Mouse (Mus musculus) adrenal gland (tissue): ENCODE data around the gene Clmn.

Experiments used
- intact Hi-C: fragments of 180-260 bp; cut with DNase I; formaldehyde crosslinking; loops from one replicate; pipeline ENCODE4 v1.15.1; 2025
- long read RNA-seq, 2 experiments: library from polyadenylated mRNA; unstranded; transcript quantifications; one replicate each; pipeline ENCODE4 v2.0.0; 2020; ENCODE audit warnings: borderline replicate concordance in 1 of 2; ENCODE audit not compliant: insufficient replicate concordance in 1 of 2

Gene Clmn
- long read RNA-seq, experiment 1, partial matches to known transcripts = 0 of 4 reads
- long read RNA-seq, experiment 1, other reads (novel, unspliced or antisense) = 4 of 4 reads
- long read RNA-seq, experiment 2, partial matches to known transcripts = 0 of 3 reads
- long read RNA-seq, experiment 2, other reads (novel, unspliced or antisense) = 3 of 3 reads

GRCm38 (mm10) chr12:104864439-104865165, at the start of gene Clmn:
TSS of gene Clmn (minus strand) at chr12:104865076.
- intact Hi-C loops = no loop called here

- intact Hi-C loops = no loop called here
Measured at GRCm38 (mm10) chr12:104912990-104913389, 48.1 kb upstream of the Clmn start.

- intact Hi-C loops = no loop called here
Measured at GRCm38 (mm10) chr12:104912281-104912933, 47.5 kb upstream of the Clmn start.

GRCm38 (mm10) chr12:104909750-104910149, 44.9 kb upstream of the Clmn start:
- intact Hi-C loops = no loop called here

- intact Hi-C loops = no loop called here
Measured at GRCm38 (mm10) chr12:104908986-104909385, 44.1 kb upstream of the Clmn start.

- intact Hi-C loops = no loop called here
Measured at GRCm38 (mm10) chr12:104908024-104908781, 43.3 kb upstream of the Clmn start.

- intact Hi-C loops = no loop called here
Measured at GRCm38 (mm10) chr12:104907133-104907532, 42.3 kb upstream of the Clmn start.

- intact Hi-C loops = no loop called here
Measured at GRCm38 (mm10) chr12:104904138-104904537, 39.3 kb upstream of the Clmn start.

- intact Hi-C loops = no loop called here
Measured at GRCm38 (mm10) chr12:104902392-104903053, 37.6 kb upstream of the Clmn start.

- intact Hi-C loops = no loop called here
Measured at GRCm38 (mm10) chr12:104901320-104901719, 36.4 kb upstream of the Clmn start.

GRCm38 (mm10) chr12:104899835-104900234, 35.0 kb upstream of the Clmn start:
- intact Hi-C loops = no loop called here

GRCm38 (mm10) chr12:104899161-104899560, 34.3 kb upstream of the Clmn start:
- intact Hi-C loops = no loop called here

GRCm38 (mm10) chr12:104898718-104899117, 33.8 kb upstream of the Clmn start:
- intact Hi-C loops = no loop called here

GRCm38 (mm10) chr12:104897051-104897618, 32.3 kb upstream of the Clmn start:
- intact Hi-C loops = no loop called here

GRCm38 (mm10) chr12:104896640-104897039, 31.8 kb upstream of the Clmn start:
- intact Hi-C loops = no loop called here

- intact Hi-C loops = no loop called here
Measured at GRCm38 (mm10) chr12:104892245-104892644, 27.4 kb upstream of the Clmn start.

GRCm38 (mm10) chr12:104890066-104890465, 25.2 kb upstream of the Clmn start:
- intact Hi-C loops = no loop called here

GRCm38 (mm10) chr12:104886104-104886503, 21.2 kb upstream of the Clmn start:
- intact Hi-C loops = no loop called here

- intact Hi-C loops = no loop called here
Measured at GRCm38 (mm10) chr12:104882533-104882932, 17.7 kb upstream of the Clmn start.

- intact Hi-C loops = no loop called here
Measured at GRCm38 (mm10) chr12:104882061-104882460, 17.2 kb upstream of the Clmn start.

- intact Hi-C loops = no loop called here
Measured at GRCm38 (mm10) chr12:104881518-104882060, 16.7 kb upstream of the Clmn start.
